Mouse (Mus musculus) layer of hippocampus, postnatal 14 days (tissue): ENCODE results near the gene Ppm1h. TPM values are rescaled to one million over a fixed set of nuclear protein-coding genes. Genes with fewer than 3 reads are reported as not detected.

ENCODE experiments used
- DNase-seq, 2 experiments: peaks; one replicate each; pipeline ENCODE4 v3.0.0; 2021 to 2022; ENCODE audit warnings: low spot score in 2 of 2, mixed read lengths in 1 of 2
- long read RNA-seq, 2 experiments: library from polyadenylated mRNA; stranded (forward); transcript quantifications; one replicate each; pipeline ENCODE4 v2.0.0; 2021
- total RNA-seq, 2 experiments: library from RNA; stranded (reverse); gene quantifications; 2 replicates each; pipeline ENCODE4 v1.2.3; 2021

Gene Ppm1h
- total RNA-seq: 10 to 100 TPM; 73.7 to 78.3 TPM
- long read RNA-seq, experiment 1, full-length matches to known transcripts: 9 of 19 reads
- long read RNA-seq, experiment 1, partial matches to known transcripts: 1 of 19 reads
- long read RNA-seq, experiment 1, other reads (novel, unspliced or antisense): 9 of 19 reads
- long read RNA-seq, experiment 2, full-length matches to known transcripts: 15 of 37 reads
- long read RNA-seq, experiment 2, partial matches to known transcripts: 4 of 37 reads
- long read RNA-seq, experiment 2, other reads (novel, unspliced or antisense): 18 of 37 reads

DNA sequence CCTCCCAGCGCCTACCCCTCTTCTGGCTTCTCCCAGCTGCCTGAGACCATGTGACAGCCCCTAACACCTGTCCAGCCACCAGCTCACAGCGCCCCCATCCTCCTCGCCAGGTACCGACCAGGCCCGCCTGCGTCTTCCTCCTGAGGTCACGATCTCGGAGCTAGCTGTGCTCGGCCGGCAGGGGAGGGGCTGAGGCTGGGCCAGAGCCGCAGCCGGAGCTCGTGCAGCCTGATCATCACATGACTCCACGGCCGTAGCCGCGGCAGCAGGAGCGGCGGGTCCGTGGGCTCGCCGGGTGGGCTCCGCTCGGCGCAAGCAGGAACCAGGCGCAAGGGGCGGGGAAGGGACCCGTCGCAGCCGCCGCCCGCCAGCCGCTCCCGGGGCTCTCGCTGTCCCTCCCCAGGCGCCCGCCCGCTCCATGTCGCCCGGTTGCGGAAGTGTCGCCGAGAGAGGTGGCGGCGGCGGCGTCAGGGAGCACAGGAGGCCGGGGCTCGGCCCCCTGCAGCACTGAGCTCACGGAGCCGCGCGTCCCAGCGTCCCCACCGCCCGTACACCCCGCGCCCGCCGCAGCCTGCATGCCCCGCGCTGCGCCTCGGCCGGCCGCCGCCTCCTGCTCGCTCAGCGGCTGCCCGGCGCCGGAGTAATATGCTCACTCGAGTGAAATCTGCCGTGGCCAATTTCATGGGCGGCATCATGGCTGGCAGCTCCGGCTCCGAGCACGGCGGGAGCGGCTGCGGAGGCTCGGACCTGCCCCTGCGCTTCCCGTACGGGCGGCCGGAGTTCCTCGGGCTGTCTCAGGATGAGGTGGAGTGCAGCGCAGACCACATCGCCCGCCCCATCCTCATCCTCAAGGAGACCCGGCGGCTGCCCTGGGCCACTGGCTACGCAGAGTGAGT lies at the start of gene Ppm1h:
Gene Ppm1h, plus strand, starts transcription at position 222 of the 896 bp plus-strand sequence.
- DNase-seq: peak; percentile 46 to 70

GRCm38 (mm10) chr10:122629003-122629402 lies 49.6 kb upstream of the Ppm1h start:
- DNase-seq: no peak

- no peak for DNase-seq
Observed at GRCm38 (mm10) chr10:122639879-122640278, 38.7 kb upstream of the Ppm1h start.

DNA sequence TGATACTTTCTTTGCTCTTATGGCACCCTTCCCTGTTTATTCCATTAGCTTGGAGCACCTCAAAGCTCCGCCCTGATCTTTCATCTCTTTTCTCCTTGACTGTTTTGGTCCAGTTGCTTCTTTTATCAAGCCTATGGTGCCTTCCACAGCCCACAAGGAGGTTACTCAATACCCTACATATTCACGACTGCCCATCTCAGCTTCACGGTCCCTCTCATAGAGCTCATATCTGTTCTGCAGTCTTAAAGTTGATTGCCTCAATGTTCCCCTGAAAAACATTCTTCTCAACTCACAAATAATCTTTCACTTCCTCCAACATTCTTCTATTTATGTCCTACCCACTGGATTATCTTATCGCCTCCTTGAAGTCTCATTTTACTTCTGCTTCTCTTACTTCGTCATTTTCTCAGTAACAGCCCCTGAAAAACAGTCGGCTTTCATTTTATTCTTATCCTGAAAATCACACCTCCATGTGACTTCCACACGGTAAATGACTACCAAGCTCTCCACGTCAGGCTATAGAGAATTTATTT lies 37.2 kb upstream of the Ppm1h start:
- no peak for DNase-seq

DNA sequence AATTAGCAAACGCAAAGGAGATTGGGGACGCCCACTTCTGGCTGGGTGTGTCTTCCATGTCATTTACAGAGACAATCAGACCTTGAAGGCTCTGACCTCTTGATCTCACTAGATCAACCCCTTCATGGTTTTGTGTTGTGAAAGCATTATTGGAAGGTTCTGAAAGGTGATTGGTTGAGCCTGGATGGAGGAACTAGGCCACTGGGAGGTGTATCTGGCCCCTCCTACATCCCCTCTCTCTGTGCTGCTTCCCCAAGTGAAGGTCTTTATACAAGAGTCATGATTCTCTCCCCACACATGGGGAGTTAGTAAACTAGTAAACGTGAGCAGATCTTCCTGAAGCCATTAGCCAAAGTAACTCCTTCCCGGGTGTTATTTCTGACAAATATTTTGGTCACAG lies 36.4 kb upstream of the Ppm1h start:
- no peak for DNase-seq

DNA sequence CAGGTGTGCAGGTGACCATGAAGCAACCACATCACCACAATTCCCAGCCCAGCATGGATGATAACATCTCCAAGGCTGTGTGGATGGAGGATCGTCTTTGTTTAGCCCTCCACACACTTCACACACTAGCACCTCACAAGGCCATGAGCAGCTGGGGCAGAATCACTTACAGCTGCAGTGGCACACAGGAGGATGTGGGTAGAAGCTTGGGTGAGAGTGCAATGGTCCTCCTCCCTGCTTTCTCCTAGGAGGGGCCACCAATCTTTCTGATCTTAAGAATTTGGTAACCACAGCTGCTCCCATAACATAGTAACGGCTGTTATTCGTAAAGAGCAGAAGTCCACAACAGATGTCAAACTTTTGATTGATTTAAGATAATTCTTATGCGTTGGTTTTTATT lies 26.6 kb upstream of the Ppm1h start:
- no peak for DNase-seq

DNA sequence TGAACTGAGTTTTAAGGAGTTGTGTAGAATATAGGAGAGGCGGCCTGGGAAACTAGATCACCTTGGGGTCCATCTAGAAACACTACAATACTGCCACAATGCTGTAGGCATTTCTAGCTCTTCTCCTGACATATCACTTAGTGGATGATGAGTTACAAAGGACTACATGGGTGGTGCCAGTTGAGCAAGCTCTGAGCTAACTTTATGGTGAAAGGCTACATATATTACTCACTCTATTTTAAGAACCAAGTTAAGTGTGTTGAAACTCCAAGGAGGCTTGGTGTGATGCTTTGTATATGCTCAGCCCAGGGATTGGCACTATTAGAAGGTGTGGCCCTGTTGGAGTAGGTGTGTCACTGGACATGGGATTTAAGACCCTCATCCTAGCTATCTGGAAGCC lies 26.0 kb upstream of the Ppm1h start:
- DNase-seq: no peak

GRCm38 (mm10) chr10:122665652-122666051 lies 12.9 kb upstream of the Ppm1h start:
- DNase-seq: no peak

GRCm38 (mm10) chr10:122671253-122671652 lies 7.3 kb upstream of the Ppm1h start:
- no peak for DNase-seq

DNA sequence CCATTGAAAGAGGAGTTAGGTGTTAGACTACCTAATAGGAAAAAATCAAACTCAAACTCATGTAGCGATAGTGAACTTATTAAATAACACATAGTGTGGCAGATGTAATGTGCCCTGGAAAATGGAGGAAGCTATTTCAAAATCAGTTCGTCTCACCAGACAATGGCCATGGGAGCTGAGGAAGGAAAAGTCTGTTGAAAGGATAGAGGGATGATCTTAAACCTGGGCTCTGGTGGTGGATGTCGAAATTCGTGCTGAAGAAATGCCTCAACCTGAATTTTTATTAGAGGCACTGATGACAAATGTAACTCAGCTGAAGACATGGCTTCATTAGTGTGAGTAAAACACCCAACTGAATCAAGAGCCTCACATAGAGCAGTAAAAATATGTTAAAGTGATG lies 6.5 kb upstream of the Ppm1h start:
- no peak for DNase-seq

DNA sequence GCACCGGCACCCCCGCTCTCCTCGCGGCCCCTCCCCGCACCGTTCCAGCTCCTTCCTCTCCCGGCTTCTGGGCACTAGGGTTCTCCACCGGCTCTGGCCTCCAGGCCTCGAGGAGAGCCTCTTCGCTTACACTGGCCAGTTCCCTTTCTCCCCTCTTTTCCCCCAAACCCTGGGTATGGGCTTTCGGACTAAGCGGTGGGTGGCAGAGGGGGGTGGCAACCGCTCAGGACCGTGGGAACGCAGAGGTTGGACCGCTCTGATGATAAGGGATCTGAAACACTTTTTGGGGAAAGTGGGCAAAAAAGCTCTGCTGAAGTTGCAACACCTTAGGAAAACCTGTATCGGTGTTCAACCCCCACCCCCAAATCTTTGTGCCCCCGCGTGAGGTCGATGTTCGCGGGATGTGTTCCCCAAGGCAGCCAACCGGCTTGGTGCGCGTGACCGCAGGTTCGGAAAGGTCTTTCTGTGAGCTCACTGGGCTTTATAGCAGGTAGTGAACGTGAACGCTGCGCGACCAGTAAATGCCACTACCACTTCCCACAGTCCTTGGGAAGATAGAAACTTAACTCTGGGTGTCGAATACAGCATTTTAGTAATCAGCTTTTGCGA lies 979 bp downstream of the Ppm1h start:
- peak; percentile 24 to 29 for DNase-seq

GRCm38 (mm10) chr10:122680387-122681084 lies 2.0 kb downstream of the Ppm1h start:
- DNase-seq: peak; percentile 51 to 54

- no peak for DNase-seq
Observed at GRCm38 (mm10) chr10:122681085-122681408, 2.5 kb downstream of the Ppm1h start.

DNA sequence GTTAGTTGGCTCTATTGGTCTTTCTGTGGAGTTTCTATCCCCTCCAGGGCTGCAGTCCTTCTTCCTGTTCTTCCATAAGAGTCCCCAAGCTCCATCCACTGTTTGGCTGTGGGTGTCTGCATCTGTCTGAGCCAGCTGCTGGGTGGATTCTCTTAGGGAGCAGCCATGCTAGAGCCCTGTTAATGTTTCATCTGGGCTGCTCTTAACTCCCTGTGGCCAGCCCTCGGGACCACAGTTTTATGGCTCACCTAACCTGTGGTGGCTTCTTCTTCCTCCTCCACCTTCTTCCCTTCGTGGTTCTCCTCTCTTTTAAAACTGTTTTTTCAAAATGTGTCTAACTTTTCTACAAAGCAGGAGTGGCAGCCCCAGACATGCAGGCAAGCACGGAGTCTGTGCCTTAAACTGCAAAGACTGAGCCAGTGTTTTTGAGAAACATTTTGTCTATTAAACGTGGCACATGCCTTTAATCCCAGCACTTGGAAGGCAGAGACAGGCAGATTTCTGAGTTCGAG lies 5.3 kb downstream of the Ppm1h start:
- DNase-seq: no peak

GRCm38 (mm10) chr10:122685297-122685696 lies 6.7 kb downstream of the Ppm1h start:
- no peak for DNase-seq

DNA sequence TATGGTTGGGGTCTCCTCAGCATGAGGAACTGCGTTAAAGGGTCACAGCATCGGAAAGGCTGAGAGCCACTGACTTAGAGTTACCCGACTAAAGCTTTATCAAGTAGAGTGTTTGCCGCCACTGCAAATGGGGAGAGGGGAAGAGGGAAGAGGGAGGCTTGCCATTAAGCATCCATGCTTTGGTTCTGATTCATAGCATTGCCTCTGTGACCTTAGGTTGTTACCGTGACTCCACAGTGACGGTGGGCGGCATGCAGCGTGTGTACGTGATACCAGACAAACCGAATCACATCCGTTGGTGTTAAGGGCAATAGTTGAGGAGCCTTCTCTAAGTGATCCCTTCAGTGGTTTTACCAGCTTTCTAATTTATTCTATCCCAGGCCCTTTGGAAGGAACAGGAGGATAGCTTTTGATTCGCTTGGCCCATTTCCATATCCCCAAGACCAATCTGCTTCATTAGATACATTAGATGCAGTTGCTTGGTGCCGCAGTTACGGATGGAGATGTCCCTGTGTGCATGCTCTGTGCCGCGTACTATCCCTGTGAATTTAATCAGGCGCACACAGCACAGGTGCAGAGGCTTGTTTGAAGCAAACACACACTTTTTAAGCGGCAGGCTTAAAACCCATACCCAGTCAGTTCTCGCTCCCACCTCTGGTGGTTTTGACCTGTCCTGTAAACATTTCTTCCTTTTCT lies 7.4 kb downstream of the Ppm1h start:
- DNase-seq: no peak

- no peak for DNase-seq
Observed at GRCm38 (mm10) chr10:122690698-122691097, 12.1 kb downstream of the Ppm1h start.

GRCm38 (mm10) chr10:122693158-122693777 lies 14.7 kb downstream of the Ppm1h start:
- DNase-seq: peak; percentile 39 to 52

GRCm38 (mm10) chr10:122693911-122694618 lies 15.5 kb downstream of the Ppm1h start:
- no peak for DNase-seq
